Mouse (Mus musculus) naive thymus-derived CD4-positive, alpha-beta T cell, adult 2 months (primary cell): ENCODE data around the gene Ankrd28.
"Not testable (repeated sequence)": the region's sequence is repeated elsewhere in the genome, so short reads cannot be mapped to it uniquely, and the experiment has no call there.

ENCODE experiments used
- DNase-seq: peaks from one replicate; pipeline ENCODE4 v3.0.0-alpha.2; 2011; ENCODE audit warnings: low read depth

The Ankrd28 gene

DNA sequence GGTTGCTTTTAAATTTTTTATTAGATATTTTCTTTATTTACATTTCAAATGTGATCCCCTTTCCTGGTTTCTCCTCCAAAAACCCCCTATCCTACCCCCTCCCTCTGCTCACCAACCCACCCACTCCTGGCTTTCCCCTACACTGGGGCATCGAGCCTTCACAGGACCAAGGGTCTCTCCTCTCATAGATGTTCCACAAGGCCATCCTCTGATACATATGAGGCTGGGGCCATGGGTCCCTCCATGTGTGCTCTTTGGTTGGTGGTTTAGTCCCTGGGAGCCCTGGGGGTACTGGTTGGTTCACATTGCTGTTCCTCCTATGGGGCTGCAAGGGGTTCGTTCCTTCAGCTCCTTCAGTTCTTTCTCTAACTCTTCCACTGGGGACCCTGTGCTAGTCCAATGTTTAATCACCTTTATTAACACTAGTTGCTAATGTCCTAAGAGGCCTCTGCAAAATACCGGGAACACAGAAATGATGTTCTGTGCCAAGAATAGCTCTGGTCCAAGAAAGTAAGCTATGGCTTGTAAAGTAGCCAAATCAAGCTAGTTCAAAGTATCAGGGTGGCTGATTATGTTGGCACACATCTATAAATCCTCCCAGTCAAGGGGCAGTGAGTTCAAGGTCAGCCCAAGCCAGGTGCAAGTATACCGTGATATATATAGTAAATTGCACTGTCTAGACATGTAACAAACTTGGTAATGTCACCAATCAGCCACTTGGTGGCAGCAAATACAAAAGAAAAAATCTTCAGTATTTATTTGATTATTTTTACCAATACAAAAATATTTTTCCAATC, 36.3 kb downstream of the Ankrd28 start:
- peak; percentile 64 for DNase-seq

DNA sequence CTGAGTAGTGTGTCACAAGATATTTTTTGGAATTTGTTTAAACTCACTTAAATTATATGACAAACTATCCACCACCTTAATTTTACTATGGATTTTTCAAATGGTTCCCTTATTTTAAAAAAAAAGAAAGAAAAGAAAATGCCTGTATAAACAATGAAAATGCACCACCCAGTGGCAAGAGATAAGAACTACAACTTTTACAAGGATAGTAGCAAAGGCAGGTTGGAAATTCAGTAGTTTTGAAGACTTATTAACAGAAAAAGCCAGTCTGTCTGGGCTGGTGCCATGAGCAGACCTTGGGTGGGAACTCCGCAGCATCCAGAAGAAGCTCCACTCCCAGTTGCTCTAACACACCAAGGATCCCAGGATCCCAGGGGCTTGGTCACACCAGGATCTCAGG, 39.7 kb downstream of the Ankrd28 start:
- DNase-seq: peak; percentile 68

DNA sequence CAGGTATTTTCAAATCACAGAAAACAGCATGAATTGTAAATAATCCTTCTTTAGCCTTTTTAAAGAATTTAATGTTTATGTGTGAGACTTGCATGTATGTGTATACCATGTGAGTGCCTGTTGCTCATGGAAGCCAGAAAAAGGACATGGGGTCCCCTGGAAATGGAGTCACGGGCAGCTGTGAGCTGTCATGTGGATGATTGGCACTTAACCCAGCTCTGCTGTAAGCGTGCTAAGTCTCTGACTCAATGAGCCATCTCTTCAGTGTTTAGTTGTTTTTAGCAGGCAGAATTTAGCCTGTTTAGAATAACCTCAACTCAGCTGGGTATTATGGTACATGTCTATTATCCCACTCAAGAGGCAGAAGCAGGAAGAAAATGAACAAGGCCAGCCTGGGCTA, 43.5 kb downstream of the Ankrd28 start:
- no peak for DNase-seq

DNA sequence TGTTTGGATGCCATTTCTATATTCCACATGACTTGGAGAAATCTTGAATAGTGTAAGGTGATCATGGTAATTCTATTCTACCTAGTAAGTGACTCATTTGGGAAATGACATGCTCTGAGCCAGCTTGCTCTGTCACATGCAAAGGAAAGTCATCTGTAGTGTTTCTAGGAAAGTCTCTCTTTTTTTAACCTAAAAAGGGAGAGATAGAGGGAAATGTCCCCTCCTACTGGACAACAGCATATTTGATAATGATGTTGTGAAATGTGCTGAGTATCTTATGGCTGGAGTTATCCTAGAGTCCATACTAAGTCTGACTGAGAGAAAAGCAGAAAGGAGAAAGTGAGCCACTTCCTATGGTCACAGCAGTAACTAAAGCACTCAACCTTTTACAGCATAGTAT, 44.8 kb downstream of the Ankrd28 start:
- DNase-seq: no peak

DNA sequence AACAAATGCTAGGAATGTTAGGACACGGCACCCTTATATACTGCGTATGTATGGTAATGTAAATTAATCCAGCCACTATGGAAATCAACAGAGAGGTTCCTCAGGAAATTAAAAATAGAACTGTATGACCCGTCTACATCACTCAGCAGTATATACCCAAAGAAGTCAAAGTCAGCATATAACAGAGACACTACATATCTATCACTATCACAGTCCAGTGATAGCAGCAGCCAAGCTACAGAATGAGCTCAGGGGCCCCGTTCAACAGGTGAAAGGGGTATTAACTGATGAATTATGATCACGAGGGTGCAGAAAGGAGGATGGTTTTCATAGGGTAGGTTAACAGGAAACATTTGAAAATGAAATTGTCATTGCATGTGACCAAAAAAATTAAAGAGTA, 45.5 kb downstream of the Ankrd28 start:
- DNase-seq: no peak

DNA sequence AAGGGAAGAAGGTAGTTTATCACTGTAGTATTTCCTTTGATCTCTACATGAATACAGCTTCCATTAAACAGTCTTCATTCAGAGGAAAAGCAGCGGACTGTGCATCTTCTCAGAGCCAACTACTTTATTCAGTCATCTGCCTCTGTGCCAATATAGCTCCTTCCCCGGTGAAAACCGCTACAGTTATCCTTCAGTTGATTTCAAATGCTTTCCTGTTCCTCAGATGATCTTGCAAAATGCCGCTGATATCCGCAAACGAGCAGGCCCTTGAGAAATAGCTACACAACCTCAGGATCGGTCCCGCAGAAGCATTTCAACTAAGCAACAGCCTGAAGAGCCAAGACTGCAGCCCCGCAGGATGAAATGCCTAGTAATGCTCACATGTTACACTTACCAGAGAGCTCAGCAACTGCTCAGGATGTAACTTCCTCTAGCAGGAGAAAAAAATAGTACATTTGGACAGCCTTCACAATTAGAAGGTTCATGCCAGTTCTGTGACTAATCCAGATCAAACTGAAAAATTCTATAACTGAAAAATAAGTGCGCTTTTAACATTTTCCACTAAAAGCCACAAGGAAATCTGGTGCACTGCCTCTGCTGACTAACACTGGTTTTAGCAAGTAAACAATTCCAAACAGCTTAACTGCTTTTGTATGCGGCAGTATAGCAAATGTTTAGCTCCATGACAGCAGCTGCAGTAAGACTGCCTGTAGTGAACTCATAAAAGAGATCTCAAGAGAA, 49.0 kb downstream of the Ankrd28 start:
- peak; percentile 58 for DNase-seq

DNA sequence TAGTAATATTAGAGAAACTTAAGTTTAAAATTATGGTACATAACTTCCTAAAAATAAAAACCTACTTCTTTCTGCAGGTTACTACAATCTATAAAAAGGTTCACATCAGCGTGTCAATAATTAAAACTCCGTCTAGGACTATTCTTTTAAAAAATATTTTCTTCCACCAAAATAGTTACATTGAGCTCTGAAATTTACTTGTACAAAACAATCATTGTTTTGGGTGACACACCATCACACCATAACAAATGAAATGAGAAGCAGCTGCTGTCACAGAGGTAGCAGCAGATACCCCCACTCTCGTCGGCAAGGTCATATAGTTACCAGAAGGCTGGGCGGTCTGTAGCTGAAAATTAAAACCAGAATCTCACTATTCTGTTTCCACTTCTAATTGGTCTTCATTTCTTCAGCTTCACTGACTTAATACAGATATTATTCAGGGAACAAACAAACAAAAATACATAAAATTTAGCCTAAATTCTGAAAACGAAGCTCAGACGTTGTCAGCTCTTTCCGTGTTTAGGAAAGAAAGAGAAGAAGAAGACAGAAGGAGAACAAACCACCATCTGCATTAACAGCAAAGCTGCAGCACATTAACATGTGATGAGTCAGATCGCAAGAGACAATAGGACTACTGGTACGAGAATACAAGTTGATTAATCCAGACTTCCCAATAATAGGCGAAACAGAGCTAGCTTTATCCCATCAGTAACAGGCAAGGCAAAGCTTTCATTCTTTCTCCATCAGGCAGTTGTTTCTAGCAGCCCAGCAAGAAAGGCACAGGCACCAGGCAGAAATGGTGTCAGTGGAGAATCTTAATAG, 49.8 kb downstream of the Ankrd28 start:
- peak; percentile 26 for DNase-seq

DNA sequence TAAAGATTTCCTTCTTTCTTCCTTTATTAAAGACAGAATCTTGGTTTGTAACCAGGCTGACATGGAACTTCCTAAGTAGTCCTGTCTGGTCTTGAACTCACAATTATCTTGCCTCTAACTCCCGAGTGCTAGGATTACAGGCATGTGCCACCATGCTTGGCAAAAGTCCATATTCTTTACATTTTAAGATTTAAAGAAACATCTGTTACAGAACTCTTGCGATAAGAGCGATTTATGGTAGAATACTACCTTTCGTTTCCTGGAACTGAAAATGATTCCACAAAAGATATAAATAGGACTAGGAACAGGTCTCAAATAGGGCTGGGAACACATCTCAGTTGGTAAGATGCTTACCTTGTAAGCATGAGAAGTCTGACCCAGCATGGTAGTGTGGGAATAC, 56.9 kb downstream of the Ankrd28 start:
- DNase-seq: no peak

DNA sequence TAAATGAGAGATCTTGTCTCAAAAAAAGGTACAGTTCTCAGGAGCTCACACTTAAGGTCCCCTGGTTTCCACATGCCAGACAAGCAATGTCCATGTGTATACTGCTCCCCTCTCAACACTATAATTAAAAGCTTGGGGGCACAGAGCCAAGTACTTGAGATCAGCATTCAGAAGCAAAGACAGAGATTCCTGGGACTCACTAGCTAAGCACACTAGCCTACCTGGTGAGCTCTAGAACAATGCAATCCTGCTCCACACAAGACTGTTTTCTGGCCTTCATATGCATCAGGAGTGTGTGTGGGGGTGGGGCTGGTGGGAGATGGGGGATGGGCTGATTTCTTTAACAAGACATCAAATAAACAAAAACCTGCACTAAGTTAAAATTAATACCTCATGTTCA, 58.2 kb downstream of the Ankrd28 start:
- no peak for DNase-seq

DNA sequence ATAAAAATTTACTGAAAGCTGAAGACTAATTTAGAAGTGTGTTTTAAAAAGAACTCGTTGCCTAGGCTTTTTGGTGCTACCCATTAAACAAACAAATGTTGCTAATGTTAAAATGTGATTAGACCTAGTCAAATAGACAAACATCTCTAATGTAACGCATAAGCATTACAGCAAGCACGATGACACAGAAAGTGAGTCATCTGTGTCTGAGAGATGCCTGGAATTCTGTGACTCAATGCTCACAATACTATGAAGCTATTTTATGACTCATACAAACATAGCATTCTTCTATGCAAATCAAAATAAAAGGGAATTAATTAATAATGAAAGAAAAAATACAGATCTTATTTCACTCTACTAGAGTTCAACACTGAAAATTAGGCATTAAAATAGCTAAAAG, 61.9 kb downstream of the Ankrd28 start:
- no peak for DNase-seq

DNA sequence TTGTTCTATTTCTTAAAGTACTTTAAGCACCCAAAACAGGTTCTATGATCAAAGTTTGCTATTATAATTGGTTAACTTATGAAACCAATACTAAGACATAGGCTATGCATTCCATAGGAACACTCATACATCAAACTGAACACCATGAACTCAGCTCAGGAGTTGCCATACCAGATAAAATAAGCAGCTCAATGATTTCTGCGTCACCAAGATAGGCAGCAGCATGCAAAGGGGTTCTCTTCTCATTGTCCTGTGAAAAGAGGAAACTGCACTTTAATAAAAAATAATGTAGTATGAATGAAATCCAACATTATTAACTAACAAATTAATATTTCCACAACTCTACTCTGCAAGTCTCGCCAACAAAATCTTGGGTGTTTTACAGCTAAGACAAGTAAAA, 66.4 kb downstream of the Ankrd28 start:
- DNase-seq: no peak

DNA sequence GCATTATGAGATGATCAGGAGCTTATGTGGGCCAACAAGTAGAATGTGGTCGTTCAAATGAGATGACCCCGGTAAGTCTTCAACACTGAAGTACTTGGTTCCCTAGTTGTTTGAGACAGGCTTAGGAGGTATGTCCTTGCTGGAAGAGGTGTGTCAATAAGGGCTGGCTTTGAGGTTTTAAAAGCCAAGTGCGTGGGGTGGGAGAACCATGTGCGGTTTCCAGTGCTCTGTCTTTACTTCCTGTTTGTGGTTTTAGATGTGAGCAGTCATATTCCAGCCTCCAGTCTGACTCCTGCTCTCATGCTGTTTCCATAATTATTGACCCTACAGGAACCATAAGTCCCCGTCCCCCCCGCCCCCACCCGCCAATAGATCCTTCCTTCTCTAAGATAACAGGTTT, 68.7 kb downstream of the Ankrd28 start:
- DNase-seq: peak; percentile 47

DNA sequence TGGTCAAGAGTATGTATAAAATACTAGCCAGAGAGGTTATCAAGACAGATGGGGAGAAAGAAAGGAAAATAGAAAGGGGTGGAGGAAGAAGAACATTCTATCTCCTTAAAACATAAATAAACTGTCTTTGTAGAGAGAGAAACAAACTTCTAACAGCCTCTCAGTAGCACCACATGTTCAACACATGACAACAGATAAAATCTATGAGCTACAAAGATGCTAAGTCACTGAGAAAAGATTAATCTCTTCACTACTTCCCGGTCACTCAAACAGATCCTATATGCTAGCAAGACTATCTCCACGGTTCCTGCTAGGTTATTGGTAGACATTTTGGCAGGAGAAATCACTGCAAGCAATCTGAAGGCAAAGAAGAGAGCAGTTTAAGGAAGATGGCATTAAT, 71.3 kb downstream of the Ankrd28 start:
- no peak for DNase-seq

DNA sequence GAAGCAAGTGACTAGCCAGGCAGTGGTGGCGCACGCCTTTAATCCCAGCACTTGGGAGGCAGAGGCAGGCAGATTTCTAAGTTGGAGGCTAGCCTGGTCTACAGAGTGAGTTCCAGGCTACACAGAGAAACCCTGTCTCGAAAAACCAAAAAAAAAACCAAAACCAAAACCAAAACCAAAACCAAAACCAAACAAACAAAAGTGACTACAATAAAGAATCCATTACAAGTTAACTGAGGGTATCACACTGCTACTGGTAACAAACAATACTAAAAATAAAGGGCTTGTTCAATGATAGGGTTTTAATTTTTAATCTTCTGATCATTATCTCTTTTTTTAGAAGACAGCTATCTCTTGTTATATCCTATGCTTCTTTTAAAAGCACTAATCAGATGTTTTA, 72.0 kb downstream of the Ankrd28 start:
- not testable (repeated sequence) for DNase-seq

DNA sequence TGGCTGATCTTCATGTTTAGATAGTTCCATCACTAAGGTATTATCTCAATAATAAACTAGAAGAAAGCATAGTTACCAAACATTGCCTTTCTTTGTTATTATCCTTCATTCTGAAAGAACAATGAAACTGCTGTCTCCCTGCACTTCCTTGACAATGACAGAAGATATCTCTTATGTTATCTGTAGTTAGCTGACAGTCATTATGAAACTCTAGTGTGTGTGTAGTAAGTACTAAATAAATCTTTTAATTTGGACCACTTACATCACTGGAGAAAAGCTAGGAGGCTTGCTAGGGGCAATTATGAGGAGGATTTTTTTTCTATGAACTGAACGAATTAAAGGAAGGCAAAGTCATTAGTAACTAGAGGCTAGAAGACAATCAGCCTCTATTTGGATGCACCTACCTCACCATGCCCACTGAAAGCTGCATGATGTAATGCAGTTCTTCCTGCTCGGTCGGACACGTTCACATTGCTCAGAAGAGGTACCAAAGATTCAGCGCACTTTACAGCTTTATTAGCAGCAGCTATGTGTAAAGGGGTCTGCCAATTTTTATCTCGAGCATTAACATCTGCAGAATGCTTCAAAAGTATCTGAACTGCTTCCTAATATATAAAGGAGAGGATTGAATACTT, 82.1 kb downstream of the Ankrd28 start:
- no peak for DNase-seq

DNA sequence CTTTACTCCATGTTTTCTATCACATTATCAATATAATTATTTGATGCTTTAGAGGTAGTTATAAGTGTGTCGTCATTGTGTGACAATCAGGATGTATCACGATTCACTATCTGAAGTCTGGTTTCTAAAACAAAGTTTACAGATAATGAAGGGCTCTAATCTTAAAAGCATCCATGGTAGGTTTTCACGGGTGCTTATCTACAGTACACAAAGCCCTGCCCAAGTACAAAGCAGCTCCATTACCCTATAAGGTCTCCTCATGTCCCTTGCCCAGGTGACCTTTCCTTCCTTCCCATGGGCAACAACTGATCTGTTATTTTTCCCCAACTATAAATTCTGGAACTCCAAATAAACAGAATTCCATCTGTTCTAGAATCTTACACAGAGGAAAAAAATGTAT, 87.9 kb downstream of the Ankrd28 start:
- DNase-seq: no peak

DNA sequence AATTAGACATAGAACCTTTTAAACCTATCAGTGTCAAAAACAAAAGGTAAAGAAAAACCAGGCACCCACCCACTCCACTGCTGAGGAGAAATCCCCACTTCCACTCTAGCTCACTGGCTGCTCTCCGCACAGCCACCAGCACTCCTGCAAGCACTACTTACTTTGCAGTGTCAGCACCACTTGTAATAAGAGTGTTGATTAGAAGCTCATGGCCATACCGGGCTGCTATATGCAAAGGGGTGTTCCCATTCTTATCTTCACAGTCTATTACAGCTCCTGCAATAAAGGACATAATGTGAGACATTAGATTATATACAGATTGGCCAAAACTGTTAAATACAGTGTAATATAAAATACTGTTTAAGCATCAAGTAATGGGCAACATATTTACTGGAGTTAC, 95.6 kb downstream of the Ankrd28 start:
- DNase-seq: no peak

DNA sequence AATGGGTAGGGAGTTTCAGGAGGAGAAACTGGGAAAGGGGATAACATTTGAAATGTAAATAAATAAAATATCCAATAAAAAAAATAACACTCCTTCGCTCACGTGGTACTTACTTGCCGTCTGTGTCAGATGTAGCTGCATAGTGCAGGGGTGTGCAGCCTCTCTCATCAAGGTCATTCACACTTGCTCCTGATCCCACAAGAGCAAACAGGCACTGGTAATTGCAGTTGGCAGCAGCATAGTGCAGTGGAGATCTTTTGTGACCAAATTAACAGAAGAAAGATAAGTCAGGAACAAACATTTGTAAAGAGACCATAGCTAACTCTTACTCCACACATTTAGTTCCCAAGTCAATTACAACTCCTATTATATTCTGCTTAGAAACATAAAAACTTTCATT, 102.9 kb downstream of the Ankrd28 start:
- no peak for DNase-seq

DNA sequence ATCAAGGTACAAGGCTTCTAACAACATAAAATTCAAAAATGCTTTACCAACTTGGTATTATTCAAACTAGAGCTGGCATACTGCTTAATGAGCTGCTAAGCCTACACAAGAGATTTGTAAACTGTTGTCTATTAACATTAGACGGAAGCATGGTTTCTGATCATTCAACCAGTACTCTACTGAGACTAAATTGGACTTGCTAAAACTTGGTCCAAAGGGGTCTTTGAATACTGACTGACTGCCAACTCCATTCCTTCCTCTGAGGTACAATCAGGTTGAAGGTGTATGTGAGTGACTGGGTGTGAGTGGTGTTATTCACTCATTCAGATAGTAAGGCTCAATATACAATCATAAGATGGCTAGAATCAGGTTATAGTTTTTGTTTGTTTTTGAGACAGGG, 107.7 kb downstream of the Ankrd28 start:
- no peak for DNase-seq

DNA sequence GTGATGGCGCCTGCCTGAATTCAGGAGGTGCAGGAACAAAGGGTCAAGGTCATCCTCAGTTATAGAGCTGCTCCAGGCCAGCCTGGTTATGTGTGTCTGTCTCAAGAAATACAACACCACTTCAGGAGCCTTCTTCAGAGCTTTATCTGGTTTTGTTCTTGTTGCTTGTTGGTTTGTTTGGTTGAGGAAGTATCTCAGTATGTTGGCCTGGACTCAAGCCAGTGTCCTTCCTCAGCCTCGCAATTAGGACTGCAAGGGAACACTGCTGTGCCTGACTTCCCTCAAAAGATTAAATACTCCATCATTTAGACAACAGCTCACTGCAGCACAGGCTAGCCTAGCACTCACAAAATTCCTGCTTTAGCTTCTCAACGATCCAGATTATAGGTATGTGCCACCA, 109.2 kb downstream of the Ankrd28 start:
- DNase-seq: no peak

DNA sequence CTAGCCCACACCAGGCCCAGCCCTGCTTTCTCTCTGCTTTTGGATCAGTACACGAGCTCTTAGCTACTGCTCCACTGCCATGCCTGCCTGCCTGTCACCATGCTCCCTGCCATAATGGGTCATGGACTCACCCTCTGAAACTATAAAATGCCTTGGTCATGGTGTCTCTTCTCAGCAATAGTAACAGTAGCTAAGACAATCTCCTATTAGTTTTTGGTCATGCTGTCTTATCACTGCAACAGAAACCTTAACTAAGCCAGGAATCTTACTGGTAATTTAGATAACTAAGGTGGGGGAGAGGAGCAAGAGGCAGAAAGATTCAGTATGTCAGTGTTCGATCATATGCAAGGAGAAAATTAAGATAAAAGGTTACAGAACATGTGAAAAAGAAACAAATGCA, 112.1 kb downstream of the Ankrd28 start:
- DNase-seq: no peak

DNA sequence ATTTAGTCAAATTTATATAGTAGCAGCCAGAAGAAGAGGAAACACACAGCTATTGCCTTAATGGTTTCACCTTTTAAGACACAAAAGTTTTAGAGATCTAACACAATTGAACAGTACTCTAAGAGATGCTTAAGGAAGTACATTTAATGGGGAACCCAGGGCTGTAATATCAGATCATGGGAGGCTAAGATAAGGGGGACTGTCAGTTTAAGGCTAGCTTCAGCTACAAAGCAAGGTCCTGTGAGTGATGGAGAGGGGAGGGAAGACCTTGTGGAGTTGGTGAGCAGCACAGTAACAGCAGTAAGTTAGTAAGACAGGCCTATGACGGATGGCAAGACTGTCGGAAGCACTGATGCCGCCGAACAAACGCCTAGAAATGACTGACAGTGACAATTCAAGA, 113.1 kb downstream of the Ankrd28 start:
- DNase-seq: no peak
